Mouse (Mus musculus): ENCODE data around the gene Tmem129.

GRCm38 (mm10) chr5:33697534-33697933, 39.3 kb upstream of the Tmem129 start:
- TF ChIP-seq CTCF (IDR thresholded peaks at IDR 0.05; ENCODE audit: insufficient read depth, low read length): no peak
- TF ChIP-seq POLR2A (IDR thresholded peaks at IDR 0.05; ENCODE audit: borderline replicate concordance, extremely low read depth, low read depth, low read length): no peak
